Mouse (Mus musculus) midbrain, postnatal 0 days (tissue): ENCODE measurements at regions not wholly inside any gene's neighbourhood (a gene's known extent, or its start where the extent isn't known, plus 50 kb on each side); places are given as distances from the start of the nearest gene placed in this dataset. TPM values are rescaled to one million over a fixed set of nuclear protein-coding genes. Genes with fewer than 3 reads are reported as not detected.
"Not testable (repeated sequence)": the region's sequence is repeated elsewhere in the genome, so short reads cannot be mapped to it uniquely, and the experiment has no call there.

Source experiments
- ATAC-seq: fragments of 200-750 bp; cut with Nextera tagmentation; 2 replicates; pipeline ENCODE4 v1.8.0; 2017; ENCODE audit warnings: moderate number of reproducible peaks, mild to moderate bottlenecking, moderate TSS enrichment, moderate library complexity; ENCODE audit not compliant: low FRiP score
- DNase-seq: peaks from one replicate; pipeline ENCODE4 v3.0.0-alpha.2; 2015; ENCODE audit warnings: low spot score
- H3K27ac ChIP-seq: fragments of 300-500 bp; sonication (generic); 2 replicates; pipeline ENCODE4 v1.5.1; 2014; ENCODE audit warnings: low read depth, mild to moderate bottlenecking, low read length, mixed read lengths
- H3K27me3 ChIP-seq: fragments of 300-500 bp; sonication (generic); 2 replicates; pipeline ENCODE4 v1.6.1; 2014; ENCODE audit warnings: low read length, control low read depth, mixed read lengths; ENCODE audit not compliant: insufficient read depth
- H3K36me3 ChIP-seq: fragments of 300-500 bp; sonication (generic); 2 replicates; pipeline ENCODE4 v1.6.1; 2014; ENCODE audit warnings: low read length, control low read depth, mixed read lengths; ENCODE audit not compliant: insufficient read depth
- H3K4me1 ChIP-seq: fragments of 300-500 bp; sonication (generic); 2 replicates; pipeline ENCODE4 v1.6.1; 2014; ENCODE audit warnings: mild to moderate bottlenecking, control low read depth, antibody characterized with exemption, low read length, mixed read lengths; ENCODE audit not compliant: insufficient read depth
- H3K4me2 ChIP-seq: fragments of 300-500 bp; sonication (generic); 2 replicates; pipeline ENCODE4 v1.6.1; 2014; ENCODE audit warnings: low read depth, mild to moderate bottlenecking, low read length, mixed read lengths; ENCODE audit not compliant: poor library complexity, severe bottlenecking
- H3K4me3 ChIP-seq: fragments of 300-500 bp; sonication (generic); 2 replicates; pipeline ENCODE4 v1.5.1; 2014; ENCODE audit warnings: low read depth, mild to moderate bottlenecking, low read length, moderate library complexity
- H3K9ac ChIP-seq: fragments of 300-500 bp; sonication (generic); replicated peaks from 2 replicates; pipeline ENCODE4 v1.6.1; 2014; ENCODE audit warnings: mild to moderate bottlenecking, low read length, moderate library complexity, mixed read lengths; ENCODE audit not compliant: poor library complexity, severe bottlenecking
- H3K9me3 ChIP-seq: fragments of 300-500 bp; sonication (generic); 2 replicates; pipeline ENCODE4 v1.6.1; 2016; ENCODE audit warnings: low read length, control low read depth
- CTCF ChIP-seq: IDR thresholded peaks from 2 replicates; pipeline ENCODE4 v1.5.1; 2016; ENCODE audit warnings: antibody characterized with exemption, mild to moderate bottlenecking
- WGBS: fragments of 180-500 bp; shearing (Covaris S2); extraction: QIAGEN DNeasy Blood & Tissue Kit; methylation state at CpG from one replicate; pipeline ENCODE4 v1.1.7; 2014; 5-methylcytosine and 5-hydroxymethylcytosine counted together
- microRNA-seq: library from miRNA; unstranded; fragments of <30 nt; microRNA quantifications from one replicate; pipeline ENCODE4, GENCODE M21; 2016; ENCODE audit warnings: borderline number of aligned reads

- ATAC-seq: no peak
- 78% methylated on average over 5 of the region's 5 CpGs for WGBS
- no peak overlapping the region for H3K4me3 ChIP-seq
- no peak for DNase-seq
- no peak for TF ChIP-seq CTCF
- H3K4me1 ChIP-seq: no peaks in the 10 kb centered on the region
- no peaks in the 10 kb centered on the region for H3K27me3 ChIP-seq
- no peak overlapping the region for H3K27ac ChIP-seq
- no peaks in the 10 kb centered on the region for H3K36me3 ChIP-seq
- H3K9me3 ChIP-seq: 0 out of 2 replicates have a peak, but pooled peaks cover 4% of the 10 kb centered on the region
- H3K4me2 ChIP-seq: no peak overlapping the region
- no peak overlapping the region for H3K9ac ChIP-seq
These were observed 765.3 kb downstream of the Trib2 start for GRCm38 (mm10) chr12:15051387-15051786.

GRCm38 (mm10) chr12:15043264-15043663, 773.5 kb downstream of the Trib2 start:
- no peak overlapping the region for H3K9ac ChIP-seq
- no peak for TF ChIP-seq CTCF
- no peak overlapping the region for H3K4me2 ChIP-seq
- H3K9me3 ChIP-seq: no peaks in the 10 kb centered on the region
- no peaks in the 10 kb centered on the region for H3K4me1 ChIP-seq
- no peaks in the 10 kb centered on the region for H3K27me3 ChIP-seq
- no peak overlapping the region for H3K27ac ChIP-seq
- WGBS: 93% methylated on average over 2 of the region's 2 CpGs
- no peaks in the 10 kb centered on the region for H3K36me3 ChIP-seq
- ATAC-seq (no peak), DNase-seq (no peak)
- H3K4me3 ChIP-seq: no peak overlapping the region

GRCm38 (mm10) chr12:15011091-15011490, 805.6 kb downstream of the Trib2 start:
- Histone ChIP-seq H3K27ac (no peak overlapping the region), H3K9ac (no peak overlapping the region), H3K9me3 (no peaks in the 10 kb centered on the region), H3K4me2 (no peak overlapping the region), H3K36me3 (no peaks in the 10 kb centered on the region), H3K27me3 (no peaks in the 10 kb centered on the region), H3K4me1 (no peaks in the 10 kb centered on the region), H3K4me3 (no peak overlapping the region)
- no peak for TF ChIP-seq CTCF
- ATAC-seq (no peak), DNase-seq (no peak)

GRCm38 (mm10) chr12:15002401-15002800, 814.3 kb downstream of the Trib2 start:
- H3K9ac ChIP-seq, ATAC-seq, H3K4me2 ChIP-seq, H3K27ac ChIP-seq, H3K9me3 ChIP-seq, H3K4me3 ChIP-seq, DNase-seq, H3K4me1 ChIP-seq, H3K36me3 ChIP-seq, H3K27me3 ChIP-seq: not testable (repeated sequence)
- 61% methylated on average over 1 of the region's 1 CpGs for WGBS

Small RNAs in the stretch of these regions (microRNA-seq; reads per million reads assigned to microRNA genes)
- gene Gm27682: not detected
